Mouse (Mus musculus) urinary bladder, postnatal 36 days (tissue): ENCODE results near the gene Gm20388.
"Not testable (repeated sequence)": the region's sequence is repeated elsewhere in the genome, so short reads cannot be mapped to it uniquely, and the experiment has no call there.

Experiments used
- DNase-seq, 2 experiments: peaks; one replicate each; pipeline ENCODE4 v3.0.0; 2022; ENCODE audit warnings: low spot score in 2 of 2, mixed read lengths in 1 of 2

Gm20388 gene

DNA sequence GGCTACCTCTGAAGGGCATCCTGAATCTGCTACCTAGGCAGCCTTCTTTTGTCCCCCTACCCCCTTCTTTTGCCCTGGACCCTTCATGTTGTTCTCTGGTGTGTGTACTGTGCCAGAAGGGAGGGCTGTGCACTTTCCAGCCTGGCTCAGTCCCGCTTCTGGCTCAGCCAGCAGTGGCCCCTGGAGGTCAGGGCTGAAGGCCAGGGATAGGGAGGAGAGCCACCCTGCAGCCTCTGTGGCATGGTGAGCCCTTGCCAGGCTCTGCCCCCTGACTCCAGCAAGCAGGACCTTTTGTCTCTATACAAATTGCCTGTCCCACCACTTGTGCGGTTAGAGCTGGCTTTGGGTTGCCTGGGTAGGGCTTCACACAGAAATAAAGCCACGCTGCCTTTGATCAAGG, 403.0 kb downstream of the Gm20388 start:
- DNase-seq = no peak

DNA sequence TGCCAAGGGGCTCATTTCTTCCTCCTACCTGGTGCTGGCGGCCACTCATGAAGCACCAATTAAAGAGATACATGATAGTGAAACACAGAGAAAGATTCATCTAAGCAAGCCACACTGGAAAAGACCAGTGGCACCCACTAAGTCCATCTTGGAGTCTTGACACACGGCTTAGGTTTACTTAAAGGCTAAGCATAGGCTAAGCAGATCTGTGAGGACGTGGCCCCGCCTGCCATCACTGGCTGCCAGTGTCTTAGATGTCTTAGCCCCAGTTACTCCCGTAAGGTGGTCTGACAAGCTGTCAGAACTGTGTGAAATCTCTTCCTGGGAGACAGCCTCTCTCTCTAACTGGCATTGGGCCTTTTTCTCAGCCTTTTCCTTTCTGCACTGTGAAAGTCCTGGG, 404.3 kb downstream of the Gm20388 start:
- DNase-seq = no peak

DNA sequence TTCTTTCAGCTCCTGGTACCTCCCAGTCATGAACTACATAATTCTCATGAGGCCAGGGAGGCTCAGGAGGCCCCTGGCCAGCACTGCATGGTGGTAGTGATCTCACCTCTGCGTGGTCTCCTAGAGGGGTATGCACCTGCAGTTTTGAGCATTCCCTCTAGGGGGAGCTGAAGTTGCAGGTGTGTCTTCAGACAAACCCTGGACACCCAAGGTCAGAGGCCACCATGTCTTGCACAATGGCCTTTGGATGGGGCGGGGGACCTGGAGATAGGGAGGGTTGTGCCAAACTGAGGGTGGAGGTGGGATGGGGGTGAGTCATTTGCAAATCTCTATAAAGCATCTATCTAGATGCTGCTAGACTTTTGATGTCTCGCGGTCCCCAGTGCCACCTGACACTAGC, 405.0 kb downstream of the Gm20388 start:
- DNase-seq = no peak

DNA sequence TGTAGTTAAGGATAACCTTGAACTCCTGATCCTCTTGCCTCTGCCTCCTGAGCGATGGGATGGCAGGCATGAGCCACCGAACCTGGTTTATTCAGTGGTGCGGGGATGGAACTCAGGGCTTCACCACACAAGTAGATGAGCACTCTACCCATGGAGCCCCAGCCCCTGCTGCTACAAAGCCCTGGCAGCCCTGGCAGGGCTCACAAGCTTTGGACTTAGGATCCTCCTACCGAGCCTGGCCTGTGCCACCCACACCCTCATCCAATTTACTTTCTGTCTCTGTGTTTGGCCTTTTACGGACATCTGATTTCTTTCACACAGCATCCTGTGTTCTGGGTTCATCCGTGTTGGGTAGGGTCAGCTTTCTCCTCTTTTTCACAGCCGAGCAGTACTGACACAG, 406.1 kb downstream of the Gm20388 start:
- DNase-seq = no peak

DNA sequence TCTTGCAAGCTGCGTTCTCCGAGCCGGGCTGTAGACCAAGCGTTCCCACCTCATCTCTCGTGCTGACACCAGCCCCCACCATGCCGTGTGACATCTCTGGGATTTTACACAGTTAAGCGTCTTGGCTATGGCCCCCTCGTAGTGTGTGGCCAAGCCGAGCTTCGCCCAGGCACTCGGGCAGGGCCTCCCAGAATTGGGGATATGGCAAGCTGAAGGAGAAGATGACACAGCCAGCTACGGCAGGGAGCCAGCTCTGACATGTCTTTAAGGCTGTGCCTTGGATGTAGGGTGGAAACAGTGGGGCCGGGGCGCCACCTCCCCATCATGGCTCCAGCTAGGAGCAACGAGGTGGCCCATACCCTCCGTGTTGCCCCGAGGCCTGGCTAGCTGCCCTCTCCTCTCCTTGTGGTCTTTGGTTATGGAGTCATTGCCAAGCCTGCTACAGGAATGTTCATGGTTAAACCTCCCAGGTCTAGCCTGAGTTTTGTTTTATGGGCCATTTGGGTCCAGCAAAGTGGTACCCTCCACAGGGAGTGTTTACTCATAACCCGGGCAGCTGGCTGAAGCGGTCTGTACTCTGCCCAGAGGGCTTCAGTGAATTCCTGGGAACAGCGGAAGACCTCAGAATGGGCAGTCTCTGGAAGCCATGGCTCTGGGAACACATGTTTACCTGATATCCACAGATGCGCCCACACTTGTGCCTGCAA, 406.6 kb downstream of the Gm20388 start:
- DNase-seq = no peak

DNA sequence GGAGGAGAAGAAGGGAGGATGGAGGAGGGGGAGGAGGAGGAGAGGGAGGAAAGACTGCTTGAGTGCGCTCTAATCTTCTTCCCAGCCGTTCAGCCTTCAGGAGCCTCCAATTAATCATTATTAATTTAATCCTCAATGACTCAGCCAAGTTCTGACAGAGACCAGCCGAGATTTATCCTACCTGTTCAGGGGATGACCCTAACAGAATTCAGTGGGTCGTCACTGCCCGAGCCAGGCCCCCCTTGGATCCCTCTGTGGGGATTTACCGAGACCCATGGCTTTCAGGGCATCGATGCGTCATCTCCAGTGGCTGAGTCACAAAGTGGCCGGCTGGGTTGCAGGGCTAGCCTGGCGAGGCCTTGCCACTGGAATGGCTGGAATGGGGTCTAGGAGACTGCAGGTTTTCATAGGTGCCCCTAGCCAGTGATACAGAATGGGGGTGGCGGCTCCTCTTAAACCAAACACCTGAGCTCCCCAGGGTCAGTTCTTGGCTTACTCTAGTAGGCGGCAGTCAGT, 407.9 kb downstream of the Gm20388 start:
- DNase-seq = no peak

DNA sequence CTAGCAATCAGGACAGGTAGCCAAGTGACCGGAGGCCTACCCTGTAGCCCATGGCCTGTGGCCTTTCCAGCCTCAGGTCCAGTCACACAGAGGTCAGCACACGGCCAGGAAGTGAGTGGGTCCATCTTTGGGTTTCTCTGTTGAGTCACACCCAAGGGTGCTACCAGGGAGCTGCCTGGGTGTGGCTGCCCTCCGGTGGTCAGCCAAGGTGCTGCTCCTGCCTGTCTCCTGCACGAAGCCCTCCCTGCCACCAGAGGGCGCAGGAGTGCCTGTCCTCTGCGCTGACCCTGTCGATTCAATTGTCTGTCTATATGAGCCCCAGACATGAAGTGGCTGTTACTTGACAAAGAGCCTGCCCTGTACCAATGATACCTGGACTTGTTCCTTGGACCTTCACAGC, 408.8 kb downstream of the Gm20388 start:
- DNase-seq = peak; percentile 71 to 79

DNA sequence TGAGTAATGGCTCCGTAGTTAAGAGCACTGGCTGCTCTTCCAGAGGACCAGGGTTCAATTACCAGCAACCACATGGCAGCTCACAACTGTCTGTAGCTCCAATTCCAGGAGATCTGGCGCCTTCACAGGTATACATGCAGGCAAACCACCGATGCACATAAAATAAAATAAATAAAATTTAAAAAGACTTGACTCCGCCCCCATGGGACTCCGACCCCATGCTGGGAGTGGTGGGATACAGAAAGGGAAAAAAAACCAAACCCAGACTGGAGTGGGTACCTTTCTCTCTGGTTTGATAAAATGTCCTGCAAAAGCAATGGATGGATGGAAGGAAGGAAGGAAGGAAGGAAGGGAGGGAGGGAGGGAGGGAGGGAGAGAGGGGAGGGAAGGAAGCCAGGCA, 409.5 kb downstream of the Gm20388 start:
- DNase-seq = no peak

DNA sequence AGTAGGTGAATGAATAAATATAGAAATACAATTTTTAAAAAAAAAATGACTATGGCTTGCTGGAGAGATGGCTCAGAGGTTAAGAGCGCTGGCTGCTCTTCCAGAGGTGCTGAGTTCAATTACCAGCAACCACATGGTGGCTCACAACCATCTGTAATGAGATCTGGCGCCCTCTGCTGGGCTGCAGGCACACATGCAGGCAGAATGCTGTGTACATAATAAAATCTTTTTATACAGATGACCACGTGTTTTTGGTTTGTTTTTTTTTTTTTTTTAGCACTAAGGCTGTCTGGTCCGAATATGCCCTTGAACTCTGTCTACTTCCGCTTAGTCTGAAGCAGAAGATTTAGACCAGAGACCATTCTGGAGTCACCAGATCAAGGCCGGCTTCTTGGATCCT, 411.1 kb downstream of the Gm20388 start:
- DNase-seq = no peak

DNA sequence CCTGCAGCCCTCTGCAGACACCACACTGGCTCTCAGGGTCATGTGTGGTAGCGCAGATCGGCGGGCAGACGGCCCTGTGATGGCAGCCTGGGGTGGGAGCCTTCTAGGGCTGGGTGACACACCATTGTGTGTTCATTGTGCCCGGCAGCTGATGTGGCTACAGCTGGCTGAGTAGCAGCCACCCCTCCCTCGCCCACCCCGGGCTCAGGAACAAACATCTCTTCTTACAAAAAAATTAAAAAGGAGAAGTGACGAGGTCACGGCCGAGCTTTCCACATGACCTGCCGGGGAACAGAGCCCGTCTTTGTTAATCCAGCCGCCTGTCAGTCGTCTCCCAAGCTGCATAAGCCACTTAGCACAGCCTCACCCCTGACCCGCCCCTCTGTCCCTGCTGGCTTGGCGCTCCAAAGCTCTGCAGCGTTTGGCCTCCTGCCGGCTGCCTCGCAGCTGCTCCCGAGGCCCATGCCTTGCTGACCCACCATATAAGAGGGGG, 412.4 kb downstream of the Gm20388 start:
- peak in 1 of 2 experiments; percentile 41 for DNase-seq

DNA sequence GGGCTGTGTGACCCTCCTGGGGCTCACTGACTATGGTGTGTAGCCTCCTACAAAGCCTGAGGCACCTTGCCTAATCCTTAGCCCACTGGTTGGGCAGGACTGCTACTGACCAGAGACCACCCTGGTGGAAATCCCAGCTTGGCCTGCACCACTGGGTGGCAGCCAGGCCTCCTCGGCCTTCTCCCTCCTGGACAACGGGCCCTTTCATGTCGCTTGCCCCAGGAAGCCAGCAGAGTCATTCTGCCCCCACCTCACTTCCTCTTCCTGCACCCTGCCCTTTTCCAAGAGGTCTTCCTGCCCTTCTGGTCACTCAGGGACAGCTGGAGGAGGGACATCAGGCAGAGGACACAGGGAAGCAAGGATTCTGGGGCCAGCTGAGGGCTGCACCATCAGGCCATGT, 413.9 kb downstream of the Gm20388 start:
- DNase-seq = no peak

DNA sequence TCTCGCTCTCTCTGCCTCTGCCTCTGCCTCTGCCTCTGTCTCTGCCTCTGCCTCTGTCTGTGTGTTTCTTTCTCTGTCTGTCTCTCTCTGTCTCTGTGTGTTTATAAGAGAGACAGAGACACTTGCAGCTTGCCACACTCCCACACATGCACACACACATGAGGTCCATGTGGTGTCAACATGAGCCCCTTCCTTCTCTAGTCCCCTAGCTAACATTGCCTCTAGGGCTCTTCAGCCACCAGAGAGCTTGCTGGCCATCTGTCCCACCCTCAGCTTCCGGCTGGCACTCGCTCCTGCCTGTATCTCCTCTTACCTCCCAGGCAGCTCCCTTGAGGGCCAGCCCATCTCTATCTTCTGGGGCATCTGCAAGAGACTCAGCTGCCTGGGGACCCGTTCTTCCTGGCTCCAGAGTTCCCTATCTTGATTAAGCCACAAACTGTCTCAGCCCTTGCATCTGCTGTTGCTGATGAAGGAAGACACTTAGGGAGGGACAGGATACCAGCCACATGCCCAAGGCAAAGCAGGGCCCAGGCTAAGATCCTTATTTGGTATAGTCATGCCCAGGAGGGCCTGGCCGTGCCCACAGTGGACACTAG, 414.6 kb downstream of the Gm20388 start:
- DNase-seq = no peak

DNA sequence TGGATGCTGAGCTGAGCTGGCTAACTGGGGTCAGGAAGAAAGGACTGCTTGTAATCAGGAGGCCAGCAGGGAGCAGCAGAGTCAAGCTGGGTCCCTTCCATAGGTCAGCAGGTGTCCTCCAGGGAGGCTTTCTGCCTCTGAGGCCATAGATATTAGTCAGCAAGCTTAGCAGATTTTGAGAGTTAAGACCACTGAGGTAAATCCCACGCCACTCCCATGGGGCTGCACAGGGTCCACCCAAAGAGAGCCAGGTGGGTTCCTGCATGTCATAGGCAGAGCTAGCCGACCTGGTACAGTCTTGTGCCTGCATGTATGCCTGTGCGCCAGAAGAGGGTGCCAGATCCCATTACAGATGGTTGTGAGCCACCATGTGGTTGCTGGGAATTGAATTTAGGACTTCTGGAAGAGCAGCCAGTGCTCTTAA, 416.5 kb downstream of the Gm20388 start:
- DNase-seq = peak; percentile 41 to 51

DNA sequence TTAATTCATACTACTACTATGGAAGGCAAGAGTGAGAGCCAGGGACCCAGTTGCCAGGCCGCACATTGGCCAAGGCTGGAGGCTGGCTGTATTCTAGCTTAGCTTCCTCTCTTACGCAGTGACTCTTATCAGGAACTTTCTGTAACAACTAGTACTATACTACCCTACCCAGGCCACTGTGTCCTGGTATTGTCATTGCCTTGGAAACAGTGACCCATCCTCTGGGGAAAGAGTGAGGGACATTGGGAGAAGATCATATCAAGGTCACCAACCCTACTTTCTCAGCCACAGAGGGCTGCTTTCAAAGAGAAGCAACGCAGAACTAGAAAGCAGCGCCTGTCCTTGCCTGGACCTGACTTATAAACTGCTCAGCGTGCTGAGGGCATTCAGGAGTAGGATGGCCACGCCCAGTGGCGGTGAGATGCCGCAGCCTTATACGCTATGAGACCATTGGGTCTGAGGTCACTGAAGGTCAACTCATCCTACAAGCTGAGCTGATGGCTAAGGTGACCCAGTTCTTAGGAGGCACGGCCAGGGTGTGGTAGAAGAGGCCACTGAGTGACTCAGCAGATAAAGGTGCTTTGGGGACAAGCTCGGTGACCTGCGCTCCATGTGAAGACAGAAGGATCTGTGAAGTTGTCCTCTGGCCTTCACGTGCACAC, 417.9 kb downstream of the Gm20388 start:
- no peak for DNase-seq

DNA sequence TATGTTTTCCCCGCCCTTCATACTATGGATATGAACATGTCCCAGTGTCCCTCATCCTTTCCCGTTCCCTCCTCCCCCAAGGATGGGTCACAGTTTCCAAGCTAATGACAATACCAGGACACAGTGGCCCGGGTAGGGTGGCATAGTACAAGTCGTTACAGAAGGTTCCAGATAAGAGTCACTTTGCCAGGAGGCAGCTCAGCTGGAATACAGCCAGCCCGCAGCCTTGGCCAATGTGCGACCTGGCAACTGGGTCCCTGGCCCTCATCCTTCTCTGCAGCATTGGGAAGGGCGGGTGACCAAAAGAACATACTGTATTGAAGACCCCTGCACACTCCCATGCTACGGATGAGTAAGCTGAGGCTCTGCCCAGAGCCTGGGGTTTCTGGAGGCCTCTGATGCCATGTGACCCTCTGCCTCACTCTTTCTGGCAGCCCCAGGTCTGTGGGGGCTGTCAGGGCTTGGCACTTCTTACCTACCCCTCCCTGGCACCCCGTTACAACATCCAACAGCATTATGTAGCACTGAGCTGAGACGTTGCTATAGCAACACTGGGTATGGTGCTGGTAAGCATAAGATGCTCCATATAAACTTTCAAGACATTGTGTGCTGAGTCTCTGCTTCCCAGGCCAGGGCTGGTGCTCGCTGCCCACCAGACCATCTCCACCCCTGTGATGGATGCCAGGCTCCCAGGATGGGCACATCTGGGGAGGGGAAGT, 418.5 kb downstream of the Gm20388 start:
- DNase-seq = peak in 1 of 2 experiments; percentile 29

DNA sequence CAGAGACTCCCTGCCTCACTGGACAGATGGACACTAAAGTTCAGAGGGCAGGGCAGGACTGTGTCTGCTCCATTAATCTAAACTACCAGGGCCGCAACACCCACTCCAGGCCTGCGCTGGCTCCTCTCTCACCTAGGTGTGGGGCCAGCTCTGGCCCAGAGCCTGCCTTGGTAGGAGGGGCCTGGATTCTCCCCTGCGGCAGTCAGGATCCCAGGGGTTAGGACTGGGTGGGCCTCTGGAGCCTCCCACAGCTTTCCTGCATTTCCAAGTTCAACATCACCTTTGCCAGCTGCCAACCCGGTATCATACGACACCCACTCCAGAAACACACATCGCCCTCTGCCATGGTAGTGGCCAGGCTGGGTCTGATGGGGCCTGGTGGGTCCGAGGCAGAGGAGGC, 420.4 kb downstream of the Gm20388 start:
- DNase-seq = no peak

DNA sequence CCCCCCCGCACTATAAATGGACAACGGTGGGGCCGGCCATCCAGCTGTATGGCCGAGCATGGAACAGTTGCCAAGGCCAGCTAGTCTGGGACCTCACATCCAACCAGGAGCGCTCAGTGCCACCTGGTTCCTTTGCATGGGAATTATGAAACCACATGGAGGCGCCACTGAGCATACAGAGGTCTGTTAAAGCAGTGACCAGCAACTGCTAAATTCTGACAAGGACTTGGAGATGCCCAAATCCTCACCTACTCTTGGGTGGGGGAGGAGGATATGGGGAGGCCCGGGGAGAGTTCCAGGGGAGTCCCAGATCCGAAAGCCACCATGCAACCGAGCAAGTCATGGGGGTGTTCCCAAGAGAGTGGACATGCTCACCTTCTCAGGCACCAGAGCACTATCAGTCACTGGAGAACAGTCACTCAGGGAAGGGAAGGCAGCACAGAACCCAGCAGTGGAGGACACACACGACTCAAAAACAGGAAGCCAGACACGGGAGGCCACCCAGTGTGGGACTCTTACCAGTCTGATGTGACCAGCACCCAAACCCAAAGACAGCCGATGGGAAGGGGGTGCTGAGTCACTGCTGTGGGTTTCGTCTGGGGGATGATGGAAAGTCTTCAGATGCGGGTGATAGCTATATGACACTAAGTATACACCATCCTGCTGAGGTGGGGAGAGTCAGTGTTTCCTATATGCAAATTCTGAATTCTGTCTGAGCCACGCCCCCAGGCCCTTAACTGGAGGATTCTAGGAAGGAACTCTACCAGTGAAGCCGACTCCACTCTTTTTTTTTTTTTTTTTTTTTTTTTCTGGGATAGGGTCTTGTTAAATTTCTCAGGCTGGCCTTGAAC, 422.0 kb downstream of the Gm20388 start:
- no peak for DNase-seq

DNA sequence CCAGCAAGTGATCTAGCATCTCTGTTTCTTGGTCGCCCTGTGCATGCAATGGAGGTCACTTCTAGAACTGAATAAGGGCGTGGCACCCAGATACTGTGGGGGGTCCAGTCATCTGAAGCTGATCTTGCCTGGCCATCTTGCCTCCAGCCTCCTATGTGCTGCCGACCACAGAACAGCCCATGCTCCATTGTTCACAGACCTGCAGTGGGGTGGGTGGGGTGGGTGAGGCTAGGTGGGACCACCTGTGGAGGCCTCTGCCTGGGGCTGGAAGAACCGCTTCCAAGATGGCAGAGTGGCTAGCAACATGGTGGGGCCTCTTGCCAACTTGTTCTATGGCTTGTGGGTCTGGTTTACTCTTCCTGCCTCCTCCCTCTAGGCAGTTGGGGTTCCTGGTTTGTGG, 423.0 kb downstream of the Gm20388 start:
- no peak for DNase-seq

DNA sequence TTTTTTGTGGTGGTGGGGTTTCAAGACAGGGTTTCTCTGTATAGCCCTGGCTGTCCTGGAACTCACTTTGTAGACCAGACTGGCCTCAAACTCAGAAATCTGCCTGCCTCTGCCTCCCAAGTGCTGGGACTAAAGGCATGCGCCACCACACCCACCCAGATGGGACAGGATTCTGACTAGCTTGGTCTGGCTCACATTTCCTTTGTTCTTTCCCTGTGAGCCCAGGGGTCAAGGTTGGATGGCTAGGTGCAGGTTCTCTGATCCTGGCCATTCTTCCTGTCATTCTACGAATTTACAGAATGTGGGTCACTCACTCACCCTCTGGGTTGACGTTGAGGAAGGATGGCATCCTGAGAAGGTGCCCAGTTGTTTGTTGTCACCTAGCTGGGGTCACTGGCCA, 423.6 kb downstream of the Gm20388 start:
- DNase-seq = not testable (repeated sequence)

DNA sequence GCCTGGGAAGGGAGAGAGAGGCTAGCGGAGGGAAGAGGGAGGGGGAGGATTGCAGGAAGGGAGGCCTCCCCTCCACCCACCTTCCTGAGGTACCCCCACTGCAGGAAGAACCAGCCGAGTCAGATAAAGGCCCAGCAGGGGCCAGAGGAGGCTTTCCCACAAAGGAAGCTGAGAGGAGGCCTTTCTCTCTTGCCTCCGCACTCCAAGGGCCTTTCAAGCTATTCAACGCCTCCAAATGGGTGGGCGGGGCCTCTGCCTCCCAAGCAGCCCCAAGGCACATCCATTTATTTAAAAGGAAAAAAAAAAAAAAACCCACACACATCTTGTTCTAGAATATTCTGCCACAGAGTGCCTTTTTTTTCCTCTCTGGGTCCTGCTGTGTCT, 424.2 kb downstream of the Gm20388 start:
- DNase-seq = no peak
